Mouse (Mus musculus): ENCODE measurements around the gene Il9r. TPM values are rescaled to one million over a fixed set of nuclear protein-coding genes. Genes with fewer than 3 reads are reported as not detected.

Il9r gene
- polyA plus RNA-seq, 1 experiment from 2014 or later: not detected

DNA sequence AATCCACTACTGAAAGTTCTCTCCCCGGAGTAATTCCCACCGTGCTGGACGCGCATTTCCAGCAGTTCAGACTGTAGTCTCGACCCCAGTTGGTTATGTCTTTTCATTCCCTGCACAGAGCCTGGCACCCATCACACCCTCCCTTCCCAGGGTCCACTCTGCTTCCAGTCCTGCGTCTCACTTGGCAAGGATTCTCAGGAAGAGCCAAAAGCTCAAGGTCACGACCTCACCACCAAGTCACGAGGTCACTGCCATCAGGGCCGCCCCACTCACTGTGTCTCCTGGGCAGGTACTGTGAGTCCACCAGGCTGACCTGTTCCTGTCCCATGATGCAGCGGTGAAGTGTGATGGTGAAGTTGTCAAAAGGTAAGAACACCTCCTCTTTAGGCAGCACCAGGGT is 6.0 kb downstream of the Il9r start:
- H3K9ac ChIP-seq (ENCODE audit: low read depth, low read length): no peak overlapping the region
- no peaks in the 10 kb centered on the region for H3K27me3 ChIP-seq (replicated peaks; ENCODE audit: control insufficient read depth, insufficient read depth, low read length)
- H3K4me3 ChIP-seq (ENCODE audit: low read depth, low read length): no peak overlapping the region
- H3K9me3 ChIP-seq (ENCODE audit: control insufficient read depth): no peaks in the 10 kb centered on the region
- WGBS: 79% methylated on average over 10 of the region's 10 CpGs
- no peak for ATAC-seq
- H3K4me1 ChIP-seq (replicated peaks; ENCODE audit: control insufficient read depth, insufficient read depth, low read length): no peaks in the 10 kb centered on the region
- no peak for TF ChIP-seq CTCF (IDR thresholded peaks at IDR 0.05; ENCODE audit: low read depth)
- no peaks in the 10 kb centered on the region for H3K36me3 ChIP-seq (ENCODE audit: control insufficient read depth, insufficient read depth)
- no peak overlapping the region for H3K27ac ChIP-seq (ENCODE audit: low read depth, low read length)
- H3K4me2 ChIP-seq (replicated peaks; ENCODE audit: low read depth): no peak overlapping the region

DNA sequence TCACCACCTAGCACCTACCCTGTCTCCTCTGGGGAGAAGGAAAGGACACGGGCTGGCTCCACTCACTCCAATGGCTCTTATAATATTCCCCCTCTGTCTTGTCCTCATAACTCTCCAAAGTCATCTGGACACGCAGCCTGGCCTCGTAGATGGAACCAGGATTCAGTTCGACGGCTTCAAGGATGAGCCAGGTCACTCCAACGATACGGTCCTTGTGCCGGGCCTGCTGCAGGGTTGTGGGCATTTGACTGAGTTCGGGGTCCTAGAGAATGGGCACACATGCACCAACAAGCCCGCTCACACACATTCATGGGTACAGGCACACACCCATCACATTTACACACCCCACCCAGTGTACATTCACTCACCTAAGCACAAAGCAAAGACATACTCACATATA is 6.9 kb downstream of the Il9r start:
- WGBS: 84% methylated on average over 10 of the region's 10 CpGs
- ATAC-seq: no peak
- no peak overlapping the region for H3K27ac ChIP-seq (ENCODE audit: low read depth, low read length)
- no peak overlapping the region for H3K4me3 ChIP-seq (ENCODE audit: low read depth, low read length)
- H3K36me3 ChIP-seq (ENCODE audit: control insufficient read depth, insufficient read depth): no peaks in the 10 kb centered on the region
- no peak overlapping the region for H3K9ac ChIP-seq (ENCODE audit: low read depth, low read length)
- no peaks in the 10 kb centered on the region for H3K27me3 ChIP-seq (replicated peaks; ENCODE audit: control insufficient read depth, insufficient read depth, low read length)
- TF ChIP-seq CTCF (IDR thresholded peaks at IDR 0.05; ENCODE audit: low read depth): no peak
- H3K4me1 ChIP-seq (replicated peaks; ENCODE audit: control insufficient read depth, insufficient read depth, low read length): no peaks in the 10 kb centered on the region
- no peaks in the 10 kb centered on the region for H3K9me3 ChIP-seq (ENCODE audit: control insufficient read depth)
- no peak overlapping the region for H3K4me2 ChIP-seq (replicated peaks; ENCODE audit: low read depth)

DNA sequence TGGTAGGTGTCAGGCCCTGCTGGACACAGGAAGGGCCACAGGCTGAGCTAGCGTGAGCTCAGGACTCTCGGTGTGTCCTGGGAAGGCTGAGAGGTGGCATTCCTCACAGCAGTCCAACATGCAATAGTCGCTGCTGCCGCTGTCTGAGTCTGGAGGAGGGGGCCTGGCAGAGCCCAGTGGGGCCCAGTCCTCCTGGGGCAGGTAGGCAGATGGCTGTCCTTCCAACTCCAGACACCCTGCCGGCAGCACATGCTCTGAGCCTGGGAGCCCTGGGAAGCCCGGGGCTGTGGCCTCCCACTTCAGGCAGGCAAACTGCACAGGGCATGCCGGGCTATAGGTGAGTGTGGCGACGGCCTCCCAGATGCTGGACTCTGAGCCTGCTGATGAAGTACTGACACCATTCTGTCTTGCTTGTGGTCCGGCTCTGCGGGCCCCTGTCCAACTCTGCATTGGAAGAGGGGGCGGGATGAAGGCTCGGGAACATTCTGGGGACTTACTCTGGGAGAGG is 9.4 kb downstream of the Il9r start:
- H3K4me3 ChIP-seq (ENCODE audit: low read depth, low read length): no peak overlapping the region
- ATAC-seq: no peak
- TF ChIP-seq CTCF (IDR thresholded peaks at IDR 0.05; ENCODE audit: low read depth): no peak
- no peak overlapping the region for H3K9ac ChIP-seq (ENCODE audit: low read depth, low read length)
- H3K27me3 ChIP-seq (replicated peaks; ENCODE audit: control insufficient read depth, insufficient read depth, low read length): no peaks in the 10 kb centered on the region
- no peak overlapping the region for H3K27ac ChIP-seq (ENCODE audit: low read depth, low read length)
- H3K4me1 ChIP-seq (replicated peaks; ENCODE audit: control insufficient read depth, insufficient read depth, low read length): no peaks in the 10 kb centered on the region
- H3K9me3 ChIP-seq (ENCODE audit: control insufficient read depth): no peaks in the 10 kb centered on the region
- 84% methylated on average over 13 of the region's 13 CpGs for WGBS
- no peak overlapping the region for H3K4me2 ChIP-seq (replicated peaks; ENCODE audit: low read depth)
- H3K36me3 ChIP-seq (ENCODE audit: control insufficient read depth, insufficient read depth): no peaks in the 10 kb centered on the region

DNA sequence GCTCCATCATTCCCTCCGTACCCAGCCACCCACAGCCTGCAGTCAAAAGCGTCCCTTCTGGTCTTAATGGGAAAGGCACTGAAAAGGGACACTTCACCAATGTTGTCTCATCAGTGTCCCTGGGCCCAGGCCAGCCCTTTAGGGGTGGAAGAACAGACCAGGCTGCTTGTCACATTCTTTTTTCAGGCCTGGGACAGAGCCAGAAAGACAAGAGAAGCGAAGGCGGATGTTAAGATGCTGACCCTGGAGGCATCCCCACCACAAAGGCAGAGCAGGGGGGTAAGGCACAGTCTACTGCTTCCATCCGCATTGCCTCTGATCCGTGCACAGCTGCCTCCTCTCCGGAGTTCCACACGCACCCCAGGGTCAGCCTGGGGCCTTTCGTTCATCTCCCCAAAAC is 10.0 kb downstream of the Il9r start:
- no peaks in the 10 kb centered on the region for H3K27me3 ChIP-seq (replicated peaks; ENCODE audit: control insufficient read depth, insufficient read depth, low read length)
- H3K4me3 ChIP-seq (ENCODE audit: low read depth, low read length): no peak overlapping the region
- ATAC-seq: no peak
- no peak for TF ChIP-seq CTCF (IDR thresholded peaks at IDR 0.05; ENCODE audit: low read depth)
- no peak overlapping the region for H3K27ac ChIP-seq (ENCODE audit: low read depth, low read length)
- no peaks in the 10 kb centered on the region for H3K4me1 ChIP-seq (replicated peaks; ENCODE audit: control insufficient read depth, insufficient read depth, low read length)
- H3K36me3 ChIP-seq (ENCODE audit: control insufficient read depth, insufficient read depth): no peaks in the 10 kb centered on the region
- H3K9ac ChIP-seq (ENCODE audit: low read depth, low read length): no peak overlapping the region
- H3K9me3 ChIP-seq (ENCODE audit: control insufficient read depth): no peaks in the 10 kb centered on the region
- no peak overlapping the region for H3K4me2 ChIP-seq (replicated peaks; ENCODE audit: low read depth)
- 81% methylated on average over 9 of the region's 9 CpGs for WGBS

DNA sequence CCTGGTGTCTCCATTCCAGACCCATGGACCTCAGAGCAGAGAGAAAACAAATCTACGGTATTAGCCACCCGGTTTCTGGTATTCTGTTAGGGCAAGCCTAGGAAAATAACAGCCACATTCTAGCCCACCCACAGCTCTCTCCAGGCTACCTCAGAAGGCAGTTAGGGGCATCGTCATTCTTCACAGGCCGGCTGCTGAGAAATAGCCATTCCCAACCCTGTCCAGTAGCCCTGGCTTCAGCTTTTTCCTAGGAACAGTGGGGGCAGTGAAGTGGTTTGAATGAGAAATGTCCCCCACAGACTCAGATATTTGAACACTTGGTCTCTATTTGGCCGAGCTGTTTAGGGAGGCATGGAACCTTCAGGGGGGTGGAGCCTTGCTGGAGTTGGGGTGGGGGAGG is 10.6 kb downstream of the Il9r start:
- no peaks in the 10 kb centered on the region for H3K36me3 ChIP-seq (ENCODE audit: control insufficient read depth, insufficient read depth)
- H3K27me3 ChIP-seq (replicated peaks; ENCODE audit: control insufficient read depth, insufficient read depth, low read length): no peaks in the 10 kb centered on the region
- no peak overlapping the region for H3K27ac ChIP-seq (ENCODE audit: low read depth, low read length)
- no peak for ATAC-seq
- H3K9ac ChIP-seq (ENCODE audit: low read depth, low read length): no peak overlapping the region
- H3K4me2 ChIP-seq (replicated peaks; ENCODE audit: low read depth): no peak overlapping the region
- H3K4me3 ChIP-seq (ENCODE audit: low read depth, low read length): no peak overlapping the region
- no peaks in the 10 kb centered on the region for H3K4me1 ChIP-seq (replicated peaks; ENCODE audit: control insufficient read depth, insufficient read depth, low read length)
- TF ChIP-seq CTCF (IDR thresholded peaks at IDR 0.05; ENCODE audit: low read depth): no peak
- 65% methylated on average over 5 of the region's 5 CpGs for WGBS
- H3K9me3 ChIP-seq (ENCODE audit: control insufficient read depth): no peaks in the 10 kb centered on the region

DNA sequence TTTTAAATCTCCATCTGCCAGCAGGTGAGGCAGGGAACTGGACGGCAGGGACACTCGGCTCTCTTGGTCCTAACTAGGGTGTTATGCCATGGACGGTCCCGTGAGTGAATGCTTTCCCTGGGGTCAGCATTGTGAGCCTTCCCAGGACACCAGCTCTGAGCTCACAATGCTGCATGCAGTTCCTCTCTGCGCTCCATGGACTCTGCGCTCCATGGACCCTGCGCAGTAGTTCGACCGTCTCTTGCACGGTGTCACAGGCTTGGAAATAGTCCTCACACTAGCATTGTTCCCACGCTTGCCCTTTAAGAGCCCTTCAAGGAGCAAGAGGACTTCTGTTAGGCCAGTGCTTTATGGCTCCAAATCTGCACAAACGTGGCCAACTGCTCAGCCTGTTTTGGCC is 11.2 kb downstream of the Il9r start:
- Histone ChIP-seq H3K27me3 (replicated peaks; ENCODE audit: control insufficient read depth, insufficient read depth, low read length) (no peaks in the 10 kb centered on the region), H3K9ac (ENCODE audit: low read depth, low read length) (no peak overlapping the region), H3K9me3 (ENCODE audit: control insufficient read depth) (no peaks in the 10 kb centered on the region), H3K4me2 (replicated peaks; ENCODE audit: low read depth) (no peak overlapping the region), H3K36me3 (ENCODE audit: control insufficient read depth, insufficient read depth) (no peaks in the 10 kb centered on the region), H3K27ac (ENCODE audit: low read depth, low read length) (no peak overlapping the region), H3K4me3 (ENCODE audit: low read depth, low read length) (no peak overlapping the region), H3K4me1 (replicated peaks; ENCODE audit: control insufficient read depth, insufficient read depth, low read length) (no peaks in the 10 kb centered on the region)
- ATAC-seq: no peak
- TF ChIP-seq CTCF (IDR thresholded peaks at IDR 0.05; ENCODE audit: low read depth): no peak
- 83% methylated on average over 12 of the region's 12 CpGs for WGBS

DNA sequence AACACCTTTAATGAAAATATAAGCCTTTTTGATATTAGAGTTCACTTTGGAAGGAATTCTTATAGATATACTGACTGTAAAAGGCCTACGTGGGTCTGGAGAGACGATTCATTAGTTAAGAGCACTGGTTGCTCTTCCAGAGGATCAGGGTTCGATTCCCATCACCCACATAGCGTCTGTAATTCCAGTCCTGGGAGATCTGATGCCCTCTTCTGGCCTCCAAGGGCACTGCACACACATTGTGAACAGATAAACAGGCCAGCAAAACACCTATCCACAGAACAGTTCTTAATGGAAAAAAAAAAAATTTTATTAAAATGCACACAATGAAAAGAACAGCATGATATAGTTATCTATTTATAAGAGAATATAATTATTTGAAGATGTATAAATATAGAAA is 12.8 kb downstream of the Il9r start:
- Histone ChIP-seq H3K9ac (ENCODE audit: low read depth, low read length) (no peak overlapping the region), H3K4me2 (replicated peaks; ENCODE audit: low read depth) (no peak overlapping the region), H3K4me3 (ENCODE audit: low read depth, low read length) (no peak overlapping the region), H3K4me1 (replicated peaks; ENCODE audit: control insufficient read depth, insufficient read depth, low read length) (no peaks in the 10 kb centered on the region), H3K36me3 (ENCODE audit: control insufficient read depth, insufficient read depth) (no peaks in the 10 kb centered on the region), H3K27ac (ENCODE audit: low read depth, low read length) (no peak overlapping the region), H3K9me3 (ENCODE audit: control insufficient read depth) (no peaks in the 10 kb centered on the region), H3K27me3 (replicated peaks; ENCODE audit: control insufficient read depth, insufficient read depth, low read length) (no peaks in the 10 kb centered on the region)
- 92% methylated on average over 4 of the region's 4 CpGs for WGBS
- TF ChIP-seq CTCF (IDR thresholded peaks at IDR 0.05; ENCODE audit: low read depth): no peak
- ATAC-seq: no peak

Measured in intestine, postnatal 0 days (tissue).